Mouse (Mus musculus) cerebellum, adult 2 months (tissue): ENCODE data around the gene Plcb3.

Source experiments
- CTCF ChIP-seq: fragments of 200-500 bp; IDR thresholded peaks from 2 replicates; pipeline ENCODE4 v1.5.1; 2011; ENCODE audit warnings: low read depth, mild to moderate bottlenecking, control low read depth, low read length, moderate library complexity, borderline replicate concordance; ENCODE audit not compliant: insufficient read depth
- POLR2A ChIP-seq: fragments of 200-500 bp; IDR thresholded peaks from 2 replicates; pipeline ENCODE4 v1.6.1; 2011; ENCODE audit warnings: low read length, control low read depth, borderline replicate concordance; ENCODE audit not compliant: insufficient read depth

GRCm38 (mm10) chr19:6913036-6913435, 63.2 kb downstream of the Plcb3 start:
- TF ChIP-seq CTCF: no peak
- no peak for TF ChIP-seq POLR2A
